Mouse (Mus musculus): ENCODE measurements around the gene Pnpla7. TPM values are rescaled to one million over a fixed set of nuclear protein-coding genes. Genes with fewer than 3 reads are reported as not detected.
A peak's percentile ranks its signal among the peaks of the same experiment; 100 is the strongest.
"Not testable (repeated sequence)": the region's sequence is repeated elsewhere in the genome, so short reads cannot be mapped to it uniquely, and the experiment has no call there.

Gene Pnpla7
- polyA plus RNA-seq, 1 experiment from 2014 or later: 5.5 TPM

DNA sequence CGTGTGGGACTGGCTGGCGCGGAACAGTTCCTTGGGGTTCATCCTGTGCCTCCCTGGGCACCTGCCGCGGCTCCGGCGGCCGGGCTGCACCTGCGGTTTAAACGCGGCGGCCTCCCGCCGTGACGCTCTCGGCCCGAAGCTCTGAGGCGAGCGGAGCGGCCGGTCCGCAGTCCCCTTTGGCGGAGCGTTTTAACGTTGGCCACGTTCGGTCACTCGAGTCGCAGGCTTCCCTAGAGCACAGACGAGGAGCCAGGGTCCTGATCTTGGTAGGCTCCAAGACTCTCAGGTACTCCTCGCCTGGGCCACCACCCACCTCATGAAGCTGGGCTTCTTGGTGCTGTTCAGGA, 25.7 kb upstream of the Pnpla7 start:
- 0% methylated on average over 31 of the region's 31 CpGs for WGBS
- H3K4me1 ChIP-seq: peaks cover 20% of the 10 kb centered on the region
- peak overlapping the region; percentile 94 for H3K4me2 ChIP-seq (replicated peaks)
- ATAC-seq (ENCODE audit: low FRiP score, low read depth): peak; percentile 3; the same call in 1 of the 2 replicates
- peaks cover 36% of the 10 kb centered on the region for H3K36me3 ChIP-seq
- H3K9me3 ChIP-seq: no peaks in the 10 kb centered on the region
- H3K9ac ChIP-seq (replicated peaks): peak overlapping the region; percentile 94
- H3K4me3 ChIP-seq: peak overlapping the region; percentile 89
- H3K27me3 ChIP-seq: no peaks in the 10 kb centered on the region
- peak overlapping the region; percentile 64 for H3K27ac ChIP-seq (replicated peaks)

DNA sequence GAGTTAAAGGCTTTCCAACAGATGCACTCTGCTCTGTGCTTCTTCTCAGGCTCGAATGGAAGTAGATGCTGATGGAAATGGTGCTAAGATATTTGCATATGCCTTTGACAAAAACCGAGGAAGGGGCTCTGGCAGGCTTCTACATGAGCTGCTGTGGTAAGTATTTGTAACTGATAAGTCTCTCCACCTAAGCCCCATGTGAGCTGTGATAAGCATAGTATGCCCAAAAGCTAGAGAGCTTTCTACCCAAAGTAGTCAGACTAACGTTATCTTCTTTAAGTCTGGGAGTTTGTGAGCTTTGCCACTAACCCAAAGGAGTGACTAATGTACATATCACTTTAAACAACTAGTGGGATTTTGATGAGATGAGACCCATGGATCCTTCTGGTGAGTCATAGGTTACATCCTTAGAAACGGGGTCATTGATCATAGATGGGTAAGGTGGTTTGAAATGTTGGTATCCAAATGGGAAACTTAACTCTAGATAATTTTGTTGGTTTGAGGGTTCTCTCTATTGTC, 23.2 kb upstream of the Pnpla7 start:
- no peaks in the 10 kb centered on the region for H3K27me3 ChIP-seq

GRCm38 (mm10) chr2:24960910-24961309, 14.9 kb upstream of the Pnpla7 start:
- H3K4me2 ChIP-seq (replicated peaks): no peak overlapping the region
- no peak overlapping the region for H3K9ac ChIP-seq (replicated peaks)
- ATAC-seq (ENCODE audit: low FRiP score, low read depth): no peak
- H3K36me3 ChIP-seq: peaks cover 49% of the 10 kb centered on the region
- H3K27me3 ChIP-seq: no peaks in the 10 kb centered on the region
- peaks cover 12% of the 10 kb centered on the region for H3K4me1 ChIP-seq
- WGBS: 43% methylated on average over 3 of the region's 3 CpGs
- no peak overlapping the region for H3K27ac ChIP-seq (replicated peaks)
- no peak overlapping the region for H3K4me3 ChIP-seq
- H3K9me3 ChIP-seq: no peaks in the 10 kb centered on the region

More for the DNA sequence above, 23.2 kb upstream of the Pnpla7 start:
- H3K9me3 ChIP-seq: no peaks in the 10 kb centered on the region
- no peak overlapping the region for H3K4me3 ChIP-seq
- 87% methylated on average over 4 of the region's 4 CpGs for WGBS
- no peak for ATAC-seq (ENCODE audit: low FRiP score, low read depth)
- peaks cover 20% of the 10 kb centered on the region for H3K4me1 ChIP-seq
- no peak overlapping the region for H3K9ac ChIP-seq (replicated peaks)
- H3K36me3 ChIP-seq: peaks cover 57% of the 10 kb centered on the region
- H3K27ac ChIP-seq (replicated peaks): no peak overlapping the region
- no peak overlapping the region for H3K4me2 ChIP-seq (replicated peaks)

GRCm38 (mm10) chr2:24962304-24963000, 13.4 kb upstream of the Pnpla7 start, which contains the start of gene Dph7:
Dph7 (plus strand) TSS chr2:24962400.
- H3K9ac ChIP-seq (replicated peaks): peak within 1 kb of the TSS; percentile 92
- no peaks in the 10 kb centered on the region for H3K27me3 ChIP-seq
- peak within 1 kb of the TSS; percentile 79 for H3K4me2 ChIP-seq (replicated peaks)
- H3K36me3 ChIP-seq: peaks cover 48% of the 10 kb centered on the region
- H3K4me1 ChIP-seq: peaks cover 12% of the 10 kb centered on the region
- no peaks in the 10 kb centered on the region for H3K9me3 ChIP-seq
- peak; percentile 91 for ATAC-seq (ENCODE audit: low FRiP score, low read depth)
- H3K27ac ChIP-seq (replicated peaks): peak within 1 kb of the TSS; percentile 42; the same call in 1 of the 2 replicates
- WGBS: 1% methylated on average over 28 of the region's 28 CpGs
- H3K4me3 ChIP-seq: peak within 1 kb of the TSS; percentile 86

DNA sequence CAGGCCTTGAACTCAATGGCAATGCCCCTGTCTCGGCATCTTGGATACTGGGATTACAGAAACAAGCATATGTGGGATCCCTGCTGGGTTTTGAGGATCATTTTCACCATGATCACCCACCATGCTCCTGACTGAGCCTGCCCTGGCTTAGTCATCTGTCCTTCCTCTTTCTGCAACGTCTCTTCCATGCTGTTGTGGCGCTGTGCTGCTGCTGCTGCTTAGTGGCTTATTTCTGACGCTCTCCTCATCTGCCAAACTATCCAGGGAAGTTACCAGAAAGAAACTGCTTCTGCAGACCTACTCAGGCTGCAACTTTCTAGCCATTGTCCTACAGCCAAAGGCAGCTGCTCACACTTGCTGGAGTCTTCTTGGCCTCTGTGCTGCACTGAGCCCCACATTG, 5.4 kb upstream of the Pnpla7 start:
- no peak overlapping the region for H3K4me2 ChIP-seq (replicated peaks)
- H3K27ac ChIP-seq (replicated peaks): no peak overlapping the region
- H3K9me3 ChIP-seq: no peaks in the 10 kb centered on the region
- WGBS: 85% methylated on average over 4 of the region's 4 CpGs
- peaks cover 66% of the 10 kb centered on the region for H3K36me3 ChIP-seq
- no peak for ATAC-seq (ENCODE audit: low FRiP score, low read depth)
- H3K9ac ChIP-seq (replicated peaks): no peak overlapping the region
- peaks cover 11% of the 10 kb centered on the region for H3K4me1 ChIP-seq
- H3K4me3 ChIP-seq: no peak overlapping the region
- no peaks in the 10 kb centered on the region for H3K27me3 ChIP-seq

DNA sequence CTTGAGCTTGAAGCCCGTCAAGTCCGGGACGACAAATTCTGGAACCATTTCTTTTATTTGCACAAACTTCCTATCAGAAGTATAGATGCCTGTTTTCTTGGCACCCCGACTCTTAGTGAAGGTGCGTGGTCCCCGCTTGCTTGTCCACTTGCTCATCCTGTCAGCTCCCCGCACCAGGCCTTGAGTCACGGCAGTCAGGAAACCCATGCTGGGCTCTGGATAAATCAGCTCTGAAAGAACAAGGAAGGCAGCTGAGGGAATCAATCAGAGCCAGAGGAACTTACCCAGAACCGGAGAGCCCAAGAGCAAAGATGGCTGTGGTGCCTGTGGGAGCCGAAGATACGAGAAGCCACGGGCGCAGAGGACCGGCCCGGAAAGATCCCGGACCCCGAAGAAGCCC, 1.4 kb upstream of the Pnpla7 start:
- not testable (repeated sequence) for ATAC-seq (ENCODE audit: low FRiP score, low read depth)
- H3K27ac ChIP-seq (replicated peaks): peak overlapping the region; percentile 91

GRCm38 (mm10) chr2:24974906-24975703, 728 bp upstream of the Pnpla7 start, which contains the start of gene Mrpl41:
Mrpl41 (minus strand) TSS chr2:24975098.
- WGBS: under 1% methylated on average over 64 of the region's 64 CpGs
- ATAC-seq (ENCODE audit: low FRiP score, low read depth): peak; percentile 100
- Histone ChIP-seq H3K4me1 (peaks cover 21% of the 10 kb centered on the region), H3K27me3 (no peaks in the 10 kb centered on the region), H3K4me2 (replicated peaks) (peak within 1 kb of the TSS; percentile 94), H3K9ac (replicated peaks) (peak within 1 kb of the TSS; percentile 83), H3K36me3 (peaks cover 23% of the 10 kb centered on the region), H3K4me3 (peak within 1 kb of the TSS; percentile 76), H3K9me3 (no peaks in the 10 kb centered on the region), H3K27ac (replicated peaks) (peak within 1 kb of the TSS; percentile 91)

More for the DNA sequence above, 1.4 kb upstream of the Pnpla7 start:
- peak overlapping the region; percentile 94 for H3K4me2 ChIP-seq (replicated peaks)
- H3K9ac ChIP-seq (replicated peaks): peak overlapping the region; percentile 83
- H3K4me3 ChIP-seq: peak overlapping the region; percentile 76
- H3K27me3 ChIP-seq, H3K9me3 ChIP-seq: not testable (repeated sequence)
- 2% methylated on average over 17 of the region's 17 CpGs for WGBS
- H3K4me1 ChIP-seq: peaks cover 21% of the 10 kb centered on the region
- peaks cover 29% of the 10 kb centered on the region for H3K36me3 ChIP-seq

- H3K27ac ChIP-seq (replicated peaks): no peak overlapping the region
- no peak for ATAC-seq (ENCODE audit: low FRiP score, low read depth)
- no peak overlapping the region for H3K4me3 ChIP-seq
- peaks cover 21% of the 10 kb centered on the region for H3K4me1 ChIP-seq
- WGBS: 93% methylated on average over 5 of the region's 5 CpGs
- H3K36me3 ChIP-seq: peaks cover 5% of the 10 kb centered on the region
- H3K9ac ChIP-seq (replicated peaks): no peak overlapping the region
- H3K4me2 ChIP-seq (replicated peaks): no peak overlapping the region
- H3K27me3 ChIP-seq: no peaks in the 10 kb centered on the region
- no peaks in the 10 kb centered on the region for H3K9me3 ChIP-seq
Observed at GRCm38 (mm10) chr2:24976960-24977359, 1.1 kb downstream of the Pnpla7 start.

- ATAC-seq (ENCODE audit: low FRiP score, low read depth): no peak
- Histone ChIP-seq H3K4me1 (no peaks in the 10 kb centered on the region), H3K9me3 (no peaks in the 10 kb centered on the region), H3K9ac (replicated peaks) (no peak overlapping the region), H3K4me3 (no peak overlapping the region), H3K27me3 (no peaks in the 10 kb centered on the region), H3K27ac (replicated peaks) (no peak overlapping the region), H3K4me2 (replicated peaks) (no peak overlapping the region), H3K36me3 (no peaks in the 10 kb centered on the region)
- WGBS: 67% methylated on average over 2 of the region's 2 CpGs
Observed at GRCm38 (mm10) chr2:24987762-24988161, 11.9 kb downstream of the Pnpla7 start.

DNA sequence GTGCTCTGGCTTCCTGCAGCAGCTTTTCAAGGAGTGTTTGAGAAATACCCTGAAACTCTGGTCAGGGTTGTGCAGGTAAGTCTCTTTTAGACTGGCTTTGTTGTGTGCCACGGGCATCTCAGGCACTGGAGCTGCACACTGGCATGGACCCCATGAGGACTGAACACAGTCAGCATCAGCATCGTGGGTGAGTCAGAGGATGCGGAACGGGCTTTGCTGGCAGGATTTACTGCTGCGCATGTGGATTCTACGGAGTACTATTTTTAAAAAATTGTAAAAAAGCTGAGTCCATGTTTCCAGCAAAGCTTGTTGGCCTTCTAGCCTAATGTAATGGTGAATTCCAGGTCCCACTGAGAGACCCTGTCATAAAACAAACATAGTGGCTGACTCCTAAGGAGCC, 19.5 kb downstream of the Pnpla7 start:
- ATAC-seq (ENCODE audit: low FRiP score, low read depth): no peak
- H3K27me3 ChIP-seq: no peaks in the 10 kb centered on the region
- no peak overlapping the region for H3K4me3 ChIP-seq
- H3K4me2 ChIP-seq (replicated peaks): no peak overlapping the region
- 90% methylated on average over 6 of the region's 6 CpGs for WGBS
- H3K4me1 ChIP-seq: no peaks in the 10 kb centered on the region
- H3K36me3 ChIP-seq: no peaks in the 10 kb centered on the region
- H3K9me3 ChIP-seq: no peaks in the 10 kb centered on the region
- no peak overlapping the region for H3K27ac ChIP-seq (replicated peaks)
- no peak overlapping the region for H3K9ac ChIP-seq (replicated peaks)

DNA sequence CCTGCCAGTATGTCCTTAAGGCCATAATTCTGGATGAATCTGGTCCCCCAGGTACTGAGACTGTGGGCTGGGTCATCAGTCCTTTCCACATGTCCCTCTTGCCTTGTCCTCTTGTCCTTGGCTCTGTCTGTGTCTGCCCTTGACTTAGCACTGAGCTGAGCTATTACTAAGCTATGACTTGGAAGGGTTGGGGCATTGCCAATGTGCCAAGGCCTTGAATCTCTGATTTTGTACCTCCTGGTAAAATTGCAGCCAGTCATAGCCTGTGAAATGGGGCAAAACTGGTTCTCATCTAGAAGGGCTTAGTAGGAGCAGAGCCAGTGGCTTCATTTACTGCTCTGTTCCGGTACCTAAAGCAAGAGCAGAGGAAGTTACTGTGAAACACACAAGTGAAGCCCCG, 20.6 kb downstream of the Pnpla7 start:
- H3K9me3 ChIP-seq: no peaks in the 10 kb centered on the region
- H3K27me3 ChIP-seq: no peaks in the 10 kb centered on the region
- H3K4me2 ChIP-seq (replicated peaks): no peak overlapping the region
- H3K27ac ChIP-seq (replicated peaks): no peak overlapping the region
- no peaks in the 10 kb centered on the region for H3K36me3 ChIP-seq
- 93% methylated on average over 2 of the region's 2 CpGs for WGBS
- H3K4me3 ChIP-seq: no peak overlapping the region
- no peak for ATAC-seq (ENCODE audit: low FRiP score, low read depth)
- H3K9ac ChIP-seq (replicated peaks): no peak overlapping the region
- H3K4me1 ChIP-seq: no peaks in the 10 kb centered on the region
